Mouse (Mus musculus): ENCODE results near the gene Slc4a10. TPM values are rescaled to one million over a fixed set of nuclear protein-coding genes. Genes with fewer than 3 reads are reported as not detected.

Slc4a10 gene
- polyA plus RNA-seq, 1 experiment from 2014 or later, result 0.02 TPM

DNA sequence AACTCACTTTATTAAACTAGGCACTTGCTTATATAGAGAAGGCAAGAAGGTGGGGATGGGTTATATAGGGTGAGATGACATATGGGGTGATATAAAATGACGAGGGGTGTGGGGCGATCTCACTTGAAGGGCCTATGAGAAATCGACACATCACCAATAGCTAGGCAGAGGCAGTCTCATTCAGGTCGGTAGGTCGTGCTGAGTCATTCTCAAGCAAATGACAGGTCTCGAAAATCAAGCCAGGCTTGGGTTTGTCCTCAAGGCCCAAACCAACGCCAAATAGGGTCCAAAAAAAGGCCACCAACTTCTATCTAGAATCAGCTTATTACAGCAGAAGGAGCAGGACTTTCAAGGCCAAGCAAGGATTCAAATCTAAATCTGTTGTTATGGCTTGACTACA lies 233.5 kb downstream of the Slc4a10 start:
- Histone ChIP-seq H3K9ac (no peak overlapping the region), H3K4me1 (replicated peaks) (no peaks in the 10 kb centered on the region; the same call in 1 of the 2 replicates), H3K36me3 (no peaks in the 10 kb centered on the region), H3K4me3 (replicated peaks) (no peak overlapping the region), H3K9me3 (replicated peaks) (no peaks in the 10 kb centered on the region), H3K4me2 (no peak overlapping the region), H3K27ac (no peak overlapping the region), H3K27me3 (no peaks in the 10 kb centered on the region)
- DNase-seq (no peak), ATAC-seq (ENCODE audit: low read depth) (no peak)
- WGBS (ENCODE audit: insufficient replicate concordance), result 76% methylated on average over 7 of the region's 7 CpGs

DNA sequence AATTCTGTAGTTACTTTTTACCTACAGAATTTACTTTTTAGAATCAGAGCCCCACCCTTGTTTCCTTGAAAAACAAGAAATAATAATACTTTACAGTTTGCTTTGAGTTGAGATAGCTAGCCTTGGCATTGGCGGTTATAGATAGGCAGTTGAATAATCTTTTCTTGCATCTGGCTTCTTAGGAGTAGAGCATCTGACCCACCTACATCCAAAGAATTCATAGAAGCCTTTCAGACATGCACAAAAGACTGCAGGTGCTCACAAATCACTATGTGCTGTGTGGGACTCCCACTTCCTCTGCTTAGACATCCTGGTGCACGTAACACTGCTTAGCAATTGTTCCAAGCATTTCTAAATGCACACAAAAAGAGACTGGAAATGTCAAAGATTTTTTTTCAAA lies 238.8 kb downstream of the Slc4a10 start:
- no peaks in the 10 kb centered on the region for H3K9me3 ChIP-seq (replicated peaks)
- peak; percentile 63; the same call in 1 of the 2 replicates for ATAC-seq (ENCODE audit: low read depth)
- no peaks in the 10 kb centered on the region for H3K4me1 ChIP-seq (replicated peaks)
- no peak overlapping the region for H3K9ac ChIP-seq
- no peaks in the 10 kb centered on the region for H3K27me3 ChIP-seq
- H3K4me3 ChIP-seq (replicated peaks), result no peak overlapping the region
- no peaks in the 10 kb centered on the region for H3K36me3 ChIP-seq
- WGBS (ENCODE audit: insufficient replicate concordance), result 51% methylated on average over 2 of the region's 2 CpGs
- H3K27ac ChIP-seq, result no peak overlapping the region
- no peak for DNase-seq
- no peak overlapping the region for H3K4me2 ChIP-seq

DNA sequence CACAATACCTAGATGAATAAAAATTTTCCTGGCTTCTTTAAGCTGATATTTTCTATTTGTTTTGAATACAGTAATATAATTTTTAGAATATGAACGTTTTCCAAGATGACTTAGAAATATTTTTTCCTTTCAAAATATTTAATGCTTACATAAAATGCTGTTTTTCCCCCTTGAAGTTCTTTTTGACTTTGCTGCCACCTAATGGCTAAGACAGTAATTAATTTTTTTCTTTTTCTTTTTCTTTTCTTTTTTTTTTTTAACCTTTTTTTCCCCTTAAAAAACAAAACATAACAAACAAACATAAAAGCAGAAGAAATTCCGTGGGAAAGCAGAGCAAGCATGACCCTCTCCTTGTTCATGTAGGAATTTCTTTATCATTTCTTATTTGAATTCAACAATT lies 239.6 kb downstream of the Slc4a10 start:
- Histone ChIP-seq H3K4me3 (replicated peaks) (no peak overlapping the region), H3K4me2 (no peak overlapping the region), H3K9me3 (replicated peaks) (no peaks in the 10 kb centered on the region), H3K9ac (no peak overlapping the region), H3K27ac (no peak overlapping the region), H3K4me1 (replicated peaks) (no peaks in the 10 kb centered on the region), H3K36me3 (no peaks in the 10 kb centered on the region), H3K27me3 (no peaks in the 10 kb centered on the region)
- 0% methylated on average over 2 of the region's 2 CpGs for WGBS (ENCODE audit: insufficient replicate concordance)
- no peak for ATAC-seq (ENCODE audit: low read depth)
- DNase-seq, result no peak

DNA sequence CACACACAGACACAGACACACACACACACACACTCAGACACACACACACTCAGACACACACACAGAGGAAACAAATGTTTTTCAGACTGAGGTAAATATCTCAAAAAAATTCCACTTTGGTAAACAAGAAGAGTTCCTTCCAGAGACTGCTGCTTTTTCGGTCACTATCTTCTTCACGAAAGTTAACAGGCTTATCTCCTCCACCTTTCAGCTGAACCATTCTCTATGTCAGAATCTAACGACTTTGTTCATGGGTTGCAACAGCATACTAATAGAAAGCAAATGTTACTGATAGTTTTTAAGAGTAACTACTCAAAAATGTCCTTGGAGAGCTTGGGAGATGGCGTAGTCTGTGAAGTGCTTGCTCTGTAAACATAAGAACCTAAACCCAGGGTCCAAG lies 241.3 kb downstream of the Slc4a10 start:
- Histone ChIP-seq H3K36me3 (no peaks in the 10 kb centered on the region), H3K4me3 (replicated peaks) (no peak overlapping the region), H3K4me2 (no peak overlapping the region), H3K9me3 (replicated peaks) (no peaks in the 10 kb centered on the region), H3K27ac (no peak overlapping the region), H3K4me1 (replicated peaks) (no peaks in the 10 kb centered on the region), H3K9ac (no peak overlapping the region), H3K27me3 (no peaks in the 10 kb centered on the region)
- ATAC-seq (ENCODE audit: low read depth) (no peak), DNase-seq (no peak)
- WGBS (ENCODE audit: insufficient replicate concordance), result 30% methylated on average over 4 of the region's 4 CpGs

DNA sequence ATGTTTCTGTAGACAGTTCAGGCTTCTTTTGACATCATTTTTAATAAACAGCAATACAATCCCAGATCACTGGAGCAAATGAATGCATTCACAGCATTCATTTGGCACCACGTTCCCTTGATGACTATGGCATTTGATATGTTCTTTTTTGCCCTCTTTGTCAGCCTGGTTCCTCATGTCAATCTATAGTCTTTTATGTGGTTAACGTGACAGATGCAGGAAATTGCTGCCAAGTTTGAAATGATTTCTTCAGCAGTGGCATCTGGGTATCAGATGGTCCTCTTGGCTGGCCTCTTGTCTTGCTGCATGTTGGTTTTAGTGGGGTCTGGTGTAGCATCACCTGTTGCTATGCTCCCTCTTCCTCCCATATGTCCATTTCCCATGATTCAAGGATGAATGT lies 247.6 kb downstream of the Slc4a10 start:
- DNase-seq (no peak), ATAC-seq (ENCODE audit: low read depth) (no peak)
- Histone ChIP-seq H3K4me1 (replicated peaks) (no peaks in the 10 kb centered on the region), H3K36me3 (no peaks in the 10 kb centered on the region), H3K4me2 (no peak overlapping the region), H3K27ac (no peak overlapping the region), H3K4me3 (replicated peaks) (no peak overlapping the region), H3K9ac (no peak overlapping the region), H3K27me3 (no peaks in the 10 kb centered on the region), H3K9me3 (replicated peaks) (no peaks in the 10 kb centered on the region)
- WGBS (ENCODE audit: insufficient replicate concordance), result 33% methylated on average over 2 of the region's 2 CpGs

DNA sequence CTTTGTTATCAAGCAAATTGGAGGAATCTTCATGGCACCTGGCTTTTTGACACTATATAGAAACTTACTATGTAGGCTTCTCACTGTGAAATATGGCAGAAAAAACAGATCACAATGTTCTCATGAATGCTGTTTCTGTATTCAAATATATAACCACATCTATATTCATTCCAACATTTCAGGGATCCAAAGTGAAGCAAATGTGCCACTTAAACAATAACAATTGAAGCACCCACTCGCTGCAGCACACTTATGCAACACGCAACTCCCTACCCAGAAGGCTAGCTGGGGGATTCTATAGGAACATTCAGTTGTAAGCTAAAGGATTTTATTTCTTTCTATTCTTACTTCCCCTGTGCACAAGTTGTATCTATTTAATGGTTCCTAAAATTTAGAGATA lies 255.5 kb downstream of the Slc4a10 start:
- DNase-seq (no peak), ATAC-seq (ENCODE audit: low read depth) (no peak)
- Histone ChIP-seq H3K9me3 (replicated peaks) (no peaks in the 10 kb centered on the region), H3K4me2 (no peak overlapping the region), H3K4me3 (replicated peaks) (no peak overlapping the region), H3K27me3 (no peaks in the 10 kb centered on the region), H3K9ac (no peak overlapping the region), H3K27ac (no peak overlapping the region), H3K36me3 (no peaks in the 10 kb centered on the region), H3K4me1 (replicated peaks) (no peaks in the 10 kb centered on the region)
- 77% methylated on average over 2 of the region's 2 CpGs for WGBS (ENCODE audit: insufficient replicate concordance)

DNA sequence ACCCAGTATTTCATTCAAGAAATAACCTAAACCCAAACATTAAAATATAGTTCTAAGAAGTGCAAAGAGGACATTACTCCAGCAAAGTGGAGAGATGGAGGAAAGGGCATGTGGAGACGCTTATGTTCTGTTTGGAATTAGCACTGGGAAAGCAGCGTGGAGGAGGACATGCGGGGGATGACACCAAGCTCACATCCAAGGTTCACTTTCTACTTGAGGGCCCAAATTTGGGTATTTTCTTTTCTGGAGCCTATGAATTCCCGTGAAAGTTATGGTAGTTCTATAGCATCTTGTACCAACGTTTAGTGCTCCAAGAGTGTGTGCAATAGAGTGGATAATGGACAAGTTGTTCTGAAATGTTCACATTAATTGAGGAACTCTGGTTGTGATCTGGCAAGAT lies 260.7 kb downstream of the Slc4a10 start:
- no peak overlapping the region for H3K4me3 ChIP-seq (replicated peaks)

DNA sequence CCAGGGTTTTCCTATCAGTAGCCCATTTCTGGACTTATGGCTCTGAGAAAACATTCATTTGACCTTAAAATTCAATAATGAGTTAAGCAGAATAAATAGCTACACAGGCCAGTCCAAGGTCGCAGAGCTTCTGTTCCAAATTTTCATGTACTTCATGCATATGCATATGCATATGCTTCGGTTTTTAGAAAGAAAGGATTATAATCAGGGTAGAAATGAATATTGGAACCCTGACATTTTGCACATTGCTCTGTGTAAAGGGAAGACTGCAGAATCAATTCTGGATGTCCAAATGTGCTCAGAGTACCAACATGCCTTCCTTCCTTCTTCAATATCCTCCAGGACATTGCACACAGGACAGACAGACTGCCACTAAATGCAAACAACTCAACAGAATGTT lies 261.2 kb downstream of the Slc4a10 start:
- Histone ChIP-seq H3K4me1 (replicated peaks) (no peaks in the 10 kb centered on the region), H3K4me2 (no peak overlapping the region), H3K9ac (no peak overlapping the region), H3K27ac (no peak overlapping the region), H3K4me3 (replicated peaks) (no peak overlapping the region), H3K27me3 (no peaks in the 10 kb centered on the region), H3K9me3 (replicated peaks) (no peaks in the 10 kb centered on the region), H3K36me3 (no peaks in the 10 kb centered on the region)
- 71% methylated on average over 2 of the region's 2 CpGs for WGBS (ENCODE audit: insufficient replicate concordance)
- no peak for ATAC-seq (ENCODE audit: low read depth)
- DNase-seq, result no peak

More for the DNA sequence above, 260.7 kb downstream of the Slc4a10 start:
- DNase-seq, result no peak
- 74% methylated on average over 5 of the region's 5 CpGs for WGBS (ENCODE audit: insufficient replicate concordance)
- no peak overlapping the region for H3K27ac ChIP-seq
- no peak overlapping the region for H3K9ac ChIP-seq
- no peaks in the 10 kb centered on the region for H3K4me1 ChIP-seq (replicated peaks)
- no peaks in the 10 kb centered on the region for H3K36me3 ChIP-seq
- H3K9me3 ChIP-seq (replicated peaks), result no peaks in the 10 kb centered on the region
- no peak overlapping the region for H3K4me2 ChIP-seq
- ATAC-seq (ENCODE audit: low read depth), result no peak
- no peaks in the 10 kb centered on the region for H3K27me3 ChIP-seq

DNA sequence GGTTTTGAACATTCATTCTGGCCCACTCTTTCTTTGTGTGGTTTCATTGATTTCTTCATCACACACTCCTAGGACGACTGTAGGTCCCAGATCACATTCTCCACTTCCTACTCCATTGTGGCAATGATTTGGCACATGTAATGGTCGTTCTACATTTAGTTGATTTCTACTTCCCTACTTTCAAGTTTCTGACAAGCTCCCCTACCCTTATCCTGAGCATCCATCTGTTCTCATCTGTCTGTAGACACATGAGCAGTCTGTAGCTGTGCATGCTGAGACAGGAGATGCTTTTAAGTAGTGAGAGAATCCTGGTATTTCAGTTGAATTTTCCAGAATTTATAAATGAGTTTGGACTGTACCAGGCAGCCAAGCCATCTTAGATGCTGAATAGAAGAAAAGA lies 270.7 kb downstream of the Slc4a10 start:
- H3K4me3 ChIP-seq (replicated peaks), result no peak overlapping the region
- no peak overlapping the region for H3K27ac ChIP-seq
- no peaks in the 10 kb centered on the region for H3K4me1 ChIP-seq (replicated peaks)
- WGBS (ENCODE audit: insufficient replicate concordance), result 18% methylated on average over 2 of the region's 2 CpGs
- no peak overlapping the region for H3K9ac ChIP-seq
- H3K27me3 ChIP-seq, result no peaks in the 10 kb centered on the region
- no peaks in the 10 kb centered on the region for H3K9me3 ChIP-seq (replicated peaks)
- H3K4me2 ChIP-seq, result no peak overlapping the region
- no peaks in the 10 kb centered on the region for H3K36me3 ChIP-seq
- DNase-seq (no peak), ATAC-seq (ENCODE audit: low read depth) (no peak)

DNA sequence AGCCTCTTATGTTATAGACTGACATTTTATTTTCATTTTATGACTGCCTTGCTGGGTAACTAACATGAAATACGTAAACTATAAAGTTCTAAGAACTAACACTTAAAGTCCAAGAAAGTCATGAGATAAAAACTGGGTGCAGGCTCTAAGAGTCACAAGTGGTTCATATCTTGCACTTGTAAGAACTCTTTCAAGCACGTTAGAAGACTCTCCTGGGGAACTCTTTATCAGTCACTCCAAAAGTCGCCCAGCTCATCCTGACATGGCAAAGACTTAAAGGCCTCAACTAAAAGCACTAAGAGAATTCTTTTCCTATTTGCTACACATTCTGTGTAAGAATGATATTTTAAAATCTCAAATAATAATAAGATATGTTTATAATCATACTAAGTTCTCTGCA lies 273.2 kb downstream of the Slc4a10 start:
- H3K27me3 ChIP-seq, result no peaks in the 10 kb centered on the region
- WGBS (ENCODE audit: insufficient replicate concordance), result 31% methylated on average over 3 of the region's 3 CpGs
- no peak overlapping the region for H3K27ac ChIP-seq
- no peaks in the 10 kb centered on the region for H3K36me3 ChIP-seq
- no peak overlapping the region for H3K4me3 ChIP-seq (replicated peaks)
- ATAC-seq (ENCODE audit: low read depth) (peak; percentile 73), DNase-seq (no peak)
- no peaks in the 10 kb centered on the region for H3K4me1 ChIP-seq (replicated peaks)
- H3K9ac ChIP-seq, result no peak overlapping the region
- H3K4me2 ChIP-seq, result no peak overlapping the region
- H3K9me3 ChIP-seq (replicated peaks), result no peaks in the 10 kb centered on the region

DNA sequence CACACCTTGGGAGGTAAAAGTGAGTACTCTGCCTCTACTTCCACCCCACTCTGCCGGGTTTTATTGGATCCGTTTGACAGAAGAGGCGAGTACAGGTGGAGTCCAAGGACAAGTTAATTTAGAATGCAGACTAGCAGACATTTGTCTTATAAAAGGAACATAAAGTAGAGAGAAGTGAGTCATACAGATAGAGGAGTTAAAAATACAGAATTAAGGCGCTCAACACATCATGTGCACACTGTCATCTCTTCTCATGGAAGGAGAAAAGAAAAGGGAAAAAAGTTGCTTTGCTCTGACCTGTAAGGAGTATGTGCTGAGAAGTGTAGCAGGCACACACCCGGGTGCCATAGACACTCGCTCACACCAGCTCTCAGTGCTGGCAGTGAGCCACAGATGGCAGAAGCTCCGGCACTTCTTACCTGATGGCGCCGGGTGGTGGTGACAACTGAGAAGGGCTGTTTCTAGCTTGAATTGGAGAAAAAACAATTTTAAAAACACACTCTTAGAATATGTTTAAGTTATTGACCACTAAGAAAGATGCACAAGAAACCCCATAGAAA lies 276.9 kb downstream of the Slc4a10 start:
- Histone ChIP-seq H3K36me3 (no peaks in the 10 kb centered on the region), H3K4me1 (replicated peaks) (no peaks in the 10 kb centered on the region), H3K27me3 (no peaks in the 10 kb centered on the region), H3K4me3 (replicated peaks) (no peak overlapping the region), H3K4me2 (no peak overlapping the region), H3K9ac (no peak overlapping the region), H3K9me3 (replicated peaks) (no peaks in the 10 kb centered on the region), H3K27ac (no peak overlapping the region)
- no peak for DNase-seq
- 75% methylated on average over 9 of the region's 9 CpGs for WGBS (ENCODE audit: insufficient replicate concordance)
- no peak for ATAC-seq (ENCODE audit: low read depth)

DNA sequence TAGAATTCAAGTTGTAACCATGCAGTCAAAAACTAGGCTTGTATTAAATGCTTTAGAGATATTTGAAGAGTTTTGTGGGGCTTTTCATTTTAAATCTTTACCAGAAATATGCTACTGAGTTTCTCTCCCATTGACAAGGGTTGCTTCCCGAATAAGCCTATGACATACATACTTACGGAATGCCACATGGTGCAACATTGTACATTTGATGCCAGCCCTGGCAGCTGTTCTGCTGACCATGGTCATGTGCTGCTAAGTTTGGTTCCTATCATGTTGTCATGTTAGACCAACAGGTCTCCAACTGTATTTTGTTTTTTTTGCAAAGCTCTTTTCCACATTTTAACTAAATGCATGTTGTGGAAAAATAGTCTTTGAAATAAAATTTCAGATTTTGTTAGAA lies 279.1 kb downstream of the Slc4a10 start:
- Histone ChIP-seq H3K27ac (no peak overlapping the region), H3K4me3 (replicated peaks) (no peak overlapping the region), H3K36me3 (no peaks in the 10 kb centered on the region), H3K9ac (no peak overlapping the region), H3K4me2 (no peak overlapping the region), H3K4me1 (replicated peaks) (no peaks in the 10 kb centered on the region), H3K27me3 (no peaks in the 10 kb centered on the region), H3K9me3 (replicated peaks) (no peaks in the 10 kb centered on the region)
- ATAC-seq (ENCODE audit: low read depth) (no peak), DNase-seq (no peak)
- 82% methylated on average over 2 of the region's 2 CpGs for whole genome bisulfite sequencing (ENCODE audit: insufficient replicate concordance)

Measured in liver, embryonic 13.5 days (tissue).